Mouse (Mus musculus) bone marrow, adult 2 months (tissue): ENCODE data around the gene Wbp1. TPM values are rescaled to one million over a fixed set of nuclear protein-coding genes. Genes with fewer than 3 reads are reported as not detected.
"Not testable (repeated sequence)": the region's sequence is repeated elsewhere in the genome, so short reads cannot be mapped to it uniquely, and the experiment has no call there.

Source experiments
- H3K27ac ChIP-seq: fragments of 200-500 bp; 2 replicates; pipeline ENCODE4 v1.5.1; 2012; ENCODE audit warnings: low read depth, mild to moderate bottlenecking, control low read depth, inconsistent platforms, low read length; ENCODE audit not compliant: control insufficient read depth, poor library complexity, insufficient read depth
- H3K4me1 ChIP-seq: fragments of 200-500 bp; 2 replicates; pipeline ENCODE4 v1.6.1; 2011; ENCODE audit warnings: low read length; ENCODE audit not compliant: control insufficient read depth, insufficient read depth
- H3K4me3 ChIP-seq: fragments of 200-500 bp; replicated peaks from 2 replicates; pipeline ENCODE3; 2011; ENCODE audit warnings: mild to moderate bottlenecking, low read depth, low read length, control low read depth; ENCODE audit not compliant: control insufficient read depth
- CTCF ChIP-seq: fragments of 200-500 bp; IDR thresholded peaks from 2 replicates; pipeline ENCODE4 v1.5.1; 2011; ENCODE audit warnings: low read length, control low read depth; ENCODE audit not compliant: control insufficient read depth, insufficient read depth
- POLR2A ChIP-seq: fragments of 200-500 bp; IDR thresholded peaks from 2 replicates; pipeline ENCODE4 v1.6.1; 2011; ENCODE audit warnings: low read depth, mild to moderate bottlenecking, control low read depth, low read length, borderline replicate concordance; ENCODE audit not compliant: control insufficient read depth
- WGBS: fragments of 180-500 bp; shearing (Covaris S2); methylation state at CpG from one replicate; pipeline ENCODE4 v1.1.7; 2018; 5-methylcytosine and 5-hydroxymethylcytosine counted together
- polyA plus RNA-seq: library from polyadenylated mRNA; stranded (reverse); fragments of >200 nt; gene quantifications from 2 replicates; pipeline ENCODE4 v1.2.4, GENCODE M21; 2011; ENCODE audit warnings: low replicate concordance; ENCODE audit not compliant: missing spikeins, insufficient read depth, insufficient read length

Gene Wbp1
- polyA plus RNA-seq, 1 experiment, result 41.2 TPM

GRCm38 (mm10) chr6:83161921-83162641, 40.7 kb upstream of the Wbp1 start:
- no peak overlapping the region for H3K4me3 ChIP-seq
- 2% methylated on average over 49 of the region's 49 CpGs for WGBS
- H3K4me1 ChIP-seq, result no peaks in the 10 kb centered on the region; the same call in 1 of the 2 replicates
- TF ChIP-seq CTCF (no peak), POLR2A (no peak)
- no peak overlapping the region for H3K27ac ChIP-seq

DNA sequence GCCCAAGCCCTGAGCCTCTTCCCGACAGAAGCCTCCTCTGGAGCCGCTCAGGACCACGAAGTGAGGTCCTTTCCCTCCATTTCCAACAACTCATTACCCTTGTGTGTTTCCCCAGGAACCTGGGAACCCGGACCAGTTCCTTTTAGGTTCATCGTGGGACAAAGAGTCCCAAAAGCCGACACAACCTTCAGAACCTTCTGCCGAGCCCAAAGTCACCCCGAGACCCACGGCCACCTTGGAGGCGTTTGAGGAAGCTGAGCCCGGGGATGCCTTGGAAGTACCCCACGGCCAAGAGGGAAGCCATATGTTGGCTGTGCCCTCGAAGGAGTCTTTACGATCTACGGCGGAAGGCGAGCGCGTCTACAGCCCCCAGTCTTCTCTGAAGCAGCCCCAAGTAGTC, 40.1 kb upstream of the Wbp1 start:
- no peak for TF ChIP-seq POLR2A
- TF ChIP-seq CTCF, result no peak
- H3K4me1 ChIP-seq, result peaks cover 1% of the 10 kb centered on the region; the same call in 1 of the 2 replicates
- WGBS, result 12% methylated on average over 19 of the region's 19 CpGs
- no peak overlapping the region for H3K27ac ChIP-seq
- H3K4me3 ChIP-seq, result no peak overlapping the region

GRCm38 (mm10) chr6:83159456-83159855, 38.1 kb upstream of the Wbp1 start:
- WGBS, result 9% methylated on average over 3 of the region's 3 CpGs
- H3K4me3 ChIP-seq, H3K27ac ChIP-seq, H3K4me1 ChIP-seq: not testable (repeated sequence)

- TF ChIP-seq POLR2A, result no peak
- no peak for TF ChIP-seq CTCF
- H3K27ac ChIP-seq, result no peak within 1 kb of the TSS
- peaks cover 1% of the 10 kb centered on the region; the same call in 1 of the 2 replicates for H3K4me1 ChIP-seq
- 2% methylated on average over 32 of the region's 32 CpGs for WGBS
- H3K4me3 ChIP-seq, result peak within 1 kb of the TSS; percentile 48
Observed at GRCm38 (mm10) chr6:83156259-83156684, 34.9 kb upstream of the Wbp1 start, which contains the start of the genes Wdr54 and 1700003E16Rik. Wdr54 (minus strand) TSS chr6:83156397. 1700003E16Rik (plus strand) TSS chr6:83156404.

DNA sequence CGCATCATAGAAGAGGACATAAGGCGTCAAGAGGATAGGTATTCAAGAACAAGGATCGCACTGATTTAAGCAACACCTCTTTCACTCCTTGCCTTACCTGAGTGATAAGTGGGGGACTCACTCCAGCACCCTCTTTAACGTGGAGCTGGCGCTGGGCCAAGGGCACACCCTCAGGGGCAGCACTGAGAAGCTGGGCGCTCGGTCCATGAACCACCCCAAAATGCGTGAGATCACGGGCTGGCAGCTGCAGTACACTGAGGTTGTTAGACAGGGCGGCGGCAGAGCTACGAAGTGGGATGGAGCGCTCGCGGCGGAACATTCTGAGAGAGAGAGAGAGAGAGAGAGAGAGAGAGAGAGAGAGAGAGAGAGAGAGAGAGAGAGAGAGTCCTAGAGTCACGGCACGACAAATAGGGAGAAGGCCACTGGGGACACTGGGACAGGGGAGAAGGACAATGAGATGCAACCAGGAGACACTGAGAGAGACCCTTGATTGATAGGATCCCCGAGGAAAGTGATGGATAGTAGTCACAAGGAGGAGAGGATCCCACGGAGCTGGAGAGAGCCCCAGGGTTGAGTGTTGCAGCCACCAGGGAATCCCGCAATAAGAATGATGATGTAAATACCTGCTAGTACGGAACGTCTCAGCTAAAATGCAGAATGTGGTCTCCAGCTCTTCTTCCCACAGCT, 34.3 kb upstream of the Wbp1 start:
- TF ChIP-seq POLR2A (no peak), CTCF (no peak)
- no peak overlapping the region for H3K27ac ChIP-seq
- H3K4me1 ChIP-seq, result peaks cover 1% of the 10 kb centered on the region; the same call in 1 of the 2 replicates
- WGBS, result 12% methylated on average over 23 of the region's 23 CpGs
- peak overlapping the region; percentile 48 for H3K4me3 ChIP-seq

DNA sequence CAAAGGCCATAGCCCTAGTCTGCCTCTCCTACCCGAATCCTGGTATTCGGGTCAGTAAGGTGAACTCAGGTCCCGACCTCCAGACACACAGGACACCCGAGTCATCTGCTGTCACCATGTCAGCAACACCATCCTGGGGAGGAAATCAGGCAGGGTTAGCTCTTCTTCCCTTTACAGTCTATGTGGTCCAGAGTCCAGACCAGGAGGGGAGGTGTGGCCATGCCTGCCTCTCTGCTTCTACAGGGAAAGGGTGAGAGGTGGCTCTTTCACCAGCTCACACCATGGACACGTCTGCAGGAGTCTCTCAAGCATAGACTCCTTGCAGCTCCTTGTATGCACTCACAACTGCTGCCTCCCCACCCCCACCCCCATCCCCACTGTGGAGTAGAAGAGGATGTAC, 32.1 kb upstream of the Wbp1 start:
- TF ChIP-seq CTCF (no peak), POLR2A (no peak)
- H3K4me3 ChIP-seq, result no peak overlapping the region
- WGBS, result 79% methylated on average over 5 of the region's 5 CpGs
- no peak overlapping the region for H3K27ac ChIP-seq
- peaks cover 1% of the 10 kb centered on the region; the same call in 1 of the 2 replicates for H3K4me1 ChIP-seq

- 84% methylated on average over 12 of the region's 12 CpGs for WGBS
- Histone ChIP-seq H3K4me1 (peaks cover 1% of the 10 kb centered on the region; the same call in 1 of the 2 replicates), H3K4me3 (no peak overlapping the region), H3K27ac (no peak overlapping the region)
- TF ChIP-seq CTCF (no peak), POLR2A (no peak)
Observed at GRCm38 (mm10) chr6:83153038-83153437, 31.7 kb upstream of the Wbp1 start.

- peaks cover 1% of the 10 kb centered on the region; the same call in 1 of the 2 replicates for H3K4me1 ChIP-seq
- TF ChIP-seq CTCF (no peak), POLR2A (no peak)
- H3K4me3 ChIP-seq, result no peak overlapping the region
- no peak overlapping the region for H3K27ac ChIP-seq
- 79% methylated on average over 8 of the region's 8 CpGs for WGBS
Observed at GRCm38 (mm10) chr6:83151721-83152120, 30.4 kb upstream of the Wbp1 start.
